ENCODE assay signal across 8 mouse cellular contexts in the genomic region with DNA sequence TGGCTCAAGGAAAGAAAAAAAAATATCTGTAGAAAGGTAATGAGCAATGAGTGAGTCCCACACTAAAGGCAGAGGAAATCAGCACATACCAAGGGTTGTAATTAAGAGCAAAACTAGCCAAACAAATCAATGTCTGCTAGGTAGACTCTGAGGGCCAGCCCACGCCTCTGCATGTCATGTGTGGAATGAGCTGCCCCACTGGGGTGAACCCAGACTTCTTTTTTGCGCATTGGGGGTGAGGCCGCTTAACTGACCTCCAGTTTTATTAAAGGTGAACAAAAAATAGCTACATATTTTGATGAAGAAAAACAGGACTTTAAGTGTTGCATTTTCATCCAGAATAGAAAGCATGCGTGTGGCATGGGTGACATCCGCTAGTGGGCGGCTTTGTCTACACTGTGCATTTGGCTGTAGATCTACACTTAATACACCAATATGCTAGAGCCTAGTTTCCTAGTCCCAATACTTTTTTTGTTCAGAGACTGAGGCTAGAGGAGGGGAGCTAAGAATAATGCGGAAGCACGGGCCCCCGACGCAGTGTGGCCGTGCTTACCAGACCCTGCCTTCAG.
DNase-seq lines count a peak whose midpoint lies in the region; ATAC-seq and TF ChIP-seq lines count a peak whose summit lies in the region.
"Had no signal": no experiment of that assay in that cellular context is flagged by ENCODE, and none has a peak within 500 bp of the region (broad histone marks: within the 10 kb centered on the region; RNA-seq: fewer than 3 reads in every experiment).

No protein-coding gene starts in this region.

- no peaks in the 10 kb centered on the region for H3K36me3 ChIP-seq in kidney, postnatal 0 days (ENCODE audit: insufficient read depth, low read length)
- no peaks in the 10 kb centered on the region for H3K36me3 ChIP-seq in embryonic facial prominence, embryonic 15.5 days
- no peaks in the 10 kb centered on the region for H3K36me3 ChIP-seq in hindbrain, embryonic 14.5 days (replicated peaks; ENCODE audit: control insufficient read depth, insufficient read depth)
- H3K36me3 ChIP-seq in neural tube, embryonic 13.5 days = no peaks in the 10 kb centered on the region

- DNase-seq in kidney, postnatal 0 days (ENCODE audit: low spot score) = no peak
- DNase-seq in kidney, postnatal 10 days = no peak
- no peak for DNase-seq in hindbrain, embryonic 14.5 days (ENCODE audit: low spot score)
- no peak for DNase-seq in adrenal gland, adult 2 months

- no peaks in the 10 kb centered on the region for H3K9me3 ChIP-seq in kidney, postnatal 0 days (replicated peaks; ENCODE audit: low read length)
- no peaks in the 10 kb centered on the region for H3K9me3 ChIP-seq in embryonic facial prominence, embryonic 15.5 days (replicated peaks)
- no peaks in the 10 kb centered on the region for H3K9me3 ChIP-seq in hindbrain, embryonic 14.5 days (ENCODE audit: control insufficient read depth, low read length)
- no peaks in the 10 kb centered on the region for H3K9me3 ChIP-seq in neural tube, embryonic 13.5 days

- 0 out of 2 replicates have a peak, but pooled peaks have one; percentile 10 for ATAC-seq in kidney, postnatal 0 days (replicated peaks; ENCODE audit: low FRiP score, low read depth)
- no peak for ATAC-seq in embryonic facial prominence, embryonic 15.5 days (ENCODE audit: insufficient number of reproducible peaks, low FRiP score, low TSS enrichment, low read depth)
- peak; percentile 35; the same call in 1 of the 2 replicates for ATAC-seq in hindbrain, embryonic 14.5 days (ENCODE audit: low FRiP score)
- ATAC-seq in neural tube, embryonic 13.5 days (ENCODE audit: low read depth) = peak; percentile 52; the same call in 1 of the 2 replicates
- ATAC-seq in granulocyte monocyte progenitor cell, adult 5-6 weeks (replicated peaks; ENCODE audit: poor library complexity, severe bottlenecking) = no peak; the same call in 1 of the 2 replicates

- 84% methylated on average over 11 of the region's 11 CpGs for WGBS in kidney, postnatal 0 days
- 91% methylated on average over 11 of the region's 11 CpGs for WGBS in embryonic facial prominence, embryonic 15.5 days
- 79% methylated on average over 11 of the region's 11 CpGs for WGBS in hindbrain, embryonic 14.5 days
- WGBS in neural tube, embryonic 13.5 days = 83% methylated on average over 11 of the region's 11 CpGs

- no peaks in the 10 kb centered on the region for H3K27me3 ChIP-seq in kidney, postnatal 0 days (ENCODE audit: insufficient read depth, low read length)
- H3K27me3 ChIP-seq in embryonic facial prominence, embryonic 15.5 days = no peaks in the 10 kb centered on the region
- H3K27me3 ChIP-seq in hindbrain, embryonic 14.5 days (ENCODE audit: control insufficient read depth, insufficient read depth, low read length) = no peaks in the 10 kb centered on the region
- no peaks in the 10 kb centered on the region for H3K27me3 ChIP-seq in neural tube, embryonic 13.5 days
- H3K27me3 ChIP-seq: Patski had no signal

- peak overlapping the region; percentile 52 for H3K4me2 ChIP-seq in kidney, postnatal 0 days (ENCODE audit: low read length)
- H3K4me2 ChIP-seq in embryonic facial prominence, embryonic 15.5 days (replicated peaks) = peak overlapping the region; percentile 29; the same call in 1 of the 2 replicates
- peak overlapping the region; percentile 52 for H3K4me2 ChIP-seq in hindbrain, embryonic 14.5 days (replicated peaks)
- peak overlapping the region; percentile 48 for H3K4me2 ChIP-seq in neural tube, embryonic 13.5 days

- no peak overlapping the region for H3K9ac ChIP-seq in kidney, postnatal 0 days (ENCODE audit: low read depth, low read length)
- no peak overlapping the region for H3K9ac ChIP-seq in embryonic facial prominence, embryonic 15.5 days
- H3K9ac ChIP-seq in hindbrain, embryonic 14.5 days = no peak overlapping the region
- no peak overlapping the region; the same call in 1 of the 2 replicates for H3K9ac ChIP-seq in neural tube, embryonic 13.5 days

- no peak for TF ChIP-seq CTCF in kidney, postnatal 0 days (IDR thresholded peaks at IDR 0.05; ENCODE audit: low read depth)

- 0 out of 2 replicates have a peak overlapping the region, but pooled peaks have one; percentile 10 for H3K27ac ChIP-seq in kidney, postnatal 0 days
- no peak overlapping the region for H3K27ac ChIP-seq in embryonic facial prominence, embryonic 15.5 days (replicated peaks)
- H3K27ac ChIP-seq in hindbrain, embryonic 14.5 days = peak overlapping the region; percentile 45
- H3K27ac ChIP-seq in neural tube, embryonic 13.5 days (replicated peaks) = peak overlapping the region; percentile 35; the same call in 1 of the 2 replicates

- peaks cover 4% of the 10 kb centered on the region for H3K4me1 ChIP-seq in kidney, postnatal 0 days (replicated peaks; ENCODE audit: insufficient read depth, low read length)
- peaks cover 24% of the 10 kb centered on the region; the same call in 1 of the 2 replicates for H3K4me1 ChIP-seq in embryonic facial prominence, embryonic 15.5 days
- peaks cover 31% of the 10 kb centered on the region for H3K4me1 ChIP-seq in hindbrain, embryonic 14.5 days (replicated peaks; ENCODE audit: control insufficient read depth, insufficient read depth, low read length)
- H3K4me1 ChIP-seq in neural tube, embryonic 13.5 days (replicated peaks) = peaks cover 45% of the 10 kb centered on the region

- H3K4me3 ChIP-seq in kidney, postnatal 0 days (replicated peaks; ENCODE audit: low read depth, low read length) = 0 out of 2 replicates have a peak overlapping the region, but pooled peaks have one; percentile 24
- 0 out of 2 replicates have a peak overlapping the region, but pooled peaks have one; percentile 4 for H3K4me3 ChIP-seq in embryonic facial prominence, embryonic 15.5 days (replicated peaks)
- H3K4me3 ChIP-seq in hindbrain, embryonic 14.5 days (replicated peaks; ENCODE audit: low read length) = 0 out of 2 replicates have a peak overlapping the region, but pooled peaks have one; percentile 21
- H3K4me3 ChIP-seq in neural tube, embryonic 13.5 days = no peak overlapping the region

Comparison
In these comparisons a context has a peak if more than half of its experiments do, and no peak if none do; other contexts are left out.
1. ATAC-seq: peak in kidney, postnatal 0 days (single experiment), hindbrain, embryonic 14.5 days (single experiment) and neural tube, embryonic 13.5 days (single experiment); none in embryonic facial prominence, embryonic 15.5 days (single experiment) and granulocyte monocyte progenitor cell, adult 5-6 weeks (single experiment).
2. Peak in every context shown above with its lines, with median percentiles within 50 percentile points of each other: H3K4me2 ChIP-seq.